Mouse (Mus musculus): Measurements from ENCODE around the gene Mrpl55.
"Not testable (repeated sequence)": the region's sequence is repeated elsewhere in the genome, so short reads cannot be mapped to it uniquely, and the experiment has no call there.

- not testable (repeated sequence) for TF ChIP-seq CTCF, POLR2A (IDR thresholded peaks at IDR 0.05; ENCODE audit: insufficient read depth, low read depth, low read length)
Observed at GRCm38 (mm10) chr11:59212320-59212719, 10.0 kb downstream of the Mrpl55 start.
